In the genomic region with DNA sequence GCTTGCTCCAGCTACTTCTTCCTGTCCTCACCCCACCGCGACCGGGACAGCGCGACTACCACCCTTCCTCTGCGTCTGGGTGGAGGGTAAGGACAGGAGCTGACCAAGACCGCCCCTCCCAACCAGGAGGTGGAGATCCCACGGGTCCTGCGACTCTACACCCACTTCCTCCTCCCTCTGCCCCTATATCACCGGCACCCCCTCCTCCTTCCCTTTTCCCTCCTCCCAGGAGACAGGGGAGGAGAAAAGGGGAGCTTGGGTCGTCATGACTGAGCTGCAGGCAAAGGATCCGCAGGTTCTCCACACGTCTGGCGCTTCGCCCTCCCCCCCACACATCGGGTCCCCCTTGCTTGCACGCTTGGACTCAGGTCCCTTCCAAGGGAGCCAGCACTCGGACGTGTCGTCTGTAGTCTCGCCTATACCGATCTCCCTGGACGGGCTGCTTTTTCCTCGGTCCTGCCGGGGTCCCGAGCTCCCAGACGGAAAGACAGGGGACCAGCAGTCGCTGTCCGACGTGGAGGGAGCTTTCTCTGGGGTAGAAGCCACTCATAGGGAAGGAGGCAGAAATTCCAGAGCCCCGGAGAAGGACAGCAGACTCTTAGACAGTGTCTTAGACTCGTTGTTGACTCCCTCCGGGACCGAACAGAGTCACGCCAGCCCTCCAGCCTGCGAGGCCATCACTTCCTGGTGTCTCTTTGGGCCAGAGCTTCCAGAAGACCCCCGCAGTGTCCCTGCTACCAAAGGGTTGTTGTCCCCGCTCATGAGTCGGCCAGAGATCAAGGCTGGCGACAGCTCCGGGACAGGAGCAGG, we compare ENCODE assay signal across 9 mouse cellular contexts. TPM values are rescaled to one million over a fixed set of nuclear protein-coding genes. Genes with fewer than 3 reads are reported as not detected.
DNase-seq lines count a peak whose midpoint lies in the region; ATAC-seq lines count a peak whose summit lies in the region.
"Had no signal": no experiment of that assay in that cellular context is flagged by ENCODE, and none has a peak within 500 bp of the region (broad histone marks: within the 10 kb centered on the region; RNA-seq: fewer than 3 reads in every experiment).

No protein-coding gene starts in this region.

- H3K27me3 ChIP-seq in forebrain, embryonic 14.5 days (replicated peaks; ENCODE audit: control insufficient read depth, insufficient read depth, low read length) = peaks cover 17% of the 10 kb centered on the region; the same call in 1 of the 2 replicates
- H3K27me3 ChIP-seq in liver, embryonic 11.5 days (replicated peaks; ENCODE audit: control insufficient read depth, insufficient read depth, low read length) = peaks cover 43% of the 10 kb centered on the region
- peaks cover 4% of the 10 kb centered on the region; the same call in 1 of the 2 replicates for H3K27me3 ChIP-seq in midbrain, embryonic 16.5 days (ENCODE audit: control insufficient read depth, insufficient read depth, low read depth, low read length)

- H3K4me2 ChIP-seq in forebrain, embryonic 14.5 days (ENCODE audit: low read length) = peak overlapping the region; percentile 97
- peak overlapping the region; percentile 78 for H3K4me2 ChIP-seq in liver, embryonic 11.5 days
- H3K4me2 ChIP-seq in midbrain, embryonic 16.5 days (ENCODE audit: low read length) = peak overlapping the region; percentile 89

- ATAC-seq in frontal cortex, adult (ENCODE audit: low TSS enrichment) = peak; percentile 20
- peak; percentile 29; the same call in 1 of the 2 replicates for ATAC-seq in forebrain, embryonic 14.5 days
- ATAC-seq in liver, embryonic 11.5 days (replicated peaks; ENCODE audit: low FRiP score) = peak; percentile 61
- ATAC-seq in midbrain, embryonic 16.5 days = peak; percentile 14

- H3K27ac ChIP-seq in forebrain, embryonic 14.5 days (ENCODE audit: low read depth, low read length) = no peak overlapping the region
- no peak overlapping the region for H3K27ac ChIP-seq in liver, embryonic 11.5 days (ENCODE audit: low read depth, low read length)
- no peak overlapping the region for H3K27ac ChIP-seq in midbrain, embryonic 16.5 days (ENCODE audit: low read length)

- no peaks in the 10 kb centered on the region for H3K4me1 ChIP-seq in forebrain, embryonic 14.5 days (ENCODE audit: control insufficient read depth, insufficient read depth, low read length)
- H3K4me1 ChIP-seq in liver, embryonic 11.5 days (replicated peaks; ENCODE audit: control insufficient read depth, insufficient read depth, low read length) = no peaks in the 10 kb centered on the region; the same call in 1 of the 2 replicates
- peaks cover 15% of the 10 kb centered on the region for H3K4me1 ChIP-seq in midbrain, embryonic 16.5 days (ENCODE audit: control insufficient read depth, insufficient read depth, low read length)

- under 1% methylated on average over 41 of the region's 41 CpGs for WGBS in forebrain, embryonic 14.5 days
- WGBS in liver, embryonic 11.5 days = 1% methylated on average over 41 of the region's 41 CpGs
- under 1% methylated on average over 41 of the region's 41 CpGs for WGBS in midbrain, embryonic 16.5 days

- H3K36me3 ChIP-seq in forebrain, embryonic 14.5 days (ENCODE audit: control insufficient read depth, insufficient read depth, low read length) = no peaks in the 10 kb centered on the region
- H3K36me3 ChIP-seq in liver, embryonic 11.5 days (ENCODE audit: control insufficient read depth, insufficient read depth, low read length) = no peaks in the 10 kb centered on the region
- no peaks in the 10 kb centered on the region for H3K36me3 ChIP-seq in midbrain, embryonic 16.5 days (ENCODE audit: control insufficient read depth, insufficient read depth, low read length)

- peak overlapping the region; percentile 57 for H3K4me3 ChIP-seq in forebrain, embryonic 14.5 days (ENCODE audit: low read depth, low read length)
- H3K4me3 ChIP-seq in liver, embryonic 11.5 days (ENCODE audit: low read depth, low read length) = peak overlapping the region; percentile 50
- H3K4me3 ChIP-seq in midbrain, embryonic 16.5 days (ENCODE audit: low read depth, low read length) = peak overlapping the region; percentile 82

- DNase-seq in frontal cortex, adult 2 months (ENCODE audit: extremely low spot score in 1 of 2, low spot score in 1 of 2) = no peak
- peak; percentile 4 to 6 for DNase-seq in adrenal gland, postnatal 36 days
- DNase-seq in forebrain, embryonic 14.5 days (ENCODE audit: low spot score) = peak; percentile 30
- peak; percentile 19 to 25 for DNase-seq in kidney, adult 8-10 months
- DNase-seq in liver, embryonic 11.5 days (ENCODE audit: low spot score) = peak; percentile 39
- peak; percentile 0 to 3 for DNase-seq in urinary bladder, postnatal 36 days (ENCODE audit: low spot score in 2 of 2)

- H3K9me3 ChIP-seq in forebrain, embryonic 14.5 days (replicated peaks; ENCODE audit: control insufficient read depth, low read length) = no peaks in the 10 kb centered on the region
- H3K9me3 ChIP-seq in liver, embryonic 11.5 days (ENCODE audit: control insufficient read depth, low read length) = no peaks in the 10 kb centered on the region
- no peaks in the 10 kb centered on the region for H3K9me3 ChIP-seq in midbrain, embryonic 16.5 days (replicated peaks; ENCODE audit: control insufficient read depth, low read length, poor library complexity, severe bottlenecking)

- H3K9ac ChIP-seq in forebrain, embryonic 14.5 days (ENCODE audit: low read length) = peak overlapping the region; percentile 70; the same call in 1 of the 2 replicates
- H3K9ac ChIP-seq in liver, embryonic 11.5 days (ENCODE audit: low read depth, low read length) = no peak overlapping the region
- H3K9ac ChIP-seq in midbrain, embryonic 16.5 days (ENCODE audit: low read depth, low read length) = peak overlapping the region; percentile 92

RNA-seq across cellular contexts. Expression of gene Pgr, which starts 0.8 kb away (rescaled TPM):
- 3.5 and 3.6 TPM in 2 replicates for polyA plus RNA-seq in frontal cortex, adult 2 months (2012; rRNA removed)
- under 1 TPM; 0.07 to 0.13 TPM for total RNA-seq in adrenal gland, postnatal 36 days (2021)
- 0.47 and 0.78 TPM in 2 replicates for polyA plus RNA-seq in forebrain, embryonic 14.5 days (2014; fragmentation: Nextera tagmentation; extraction: Ambion mirVana)
- 0.03 and 0.04 TPM in 2 replicates for polyA plus RNA-seq in liver, embryonic 11.5 days (2014; fragmentation: Nextera tagmentation; extraction: Ambion mirVana)
- 3.8 and 4.4 TPM in 2 replicates for polyA plus RNA-seq in midbrain, embryonic 16.5 days (2015; fragmentation: Nextera tagmentation; extraction: Ambion mirVana)
- polyA plus RNA-seq: C2C12 had no signal

Comparison
In these comparisons a context has a peak if more than half of its experiments do, and no peak if none do; other contexts are left out.
1. DNase-seq: peak in adrenal gland, postnatal 36 days (2 of 2), forebrain, embryonic 14.5 days (single experiment), kidney, adult 8-10 months (2 of 2), liver, embryonic 11.5 days (single experiment) and urinary bladder, postnatal 36 days (2 of 2); none in frontal cortex, adult 2 months (0 of 2).
2. Peak in every context shown above with its lines, with median percentiles within 50 percentile points of each other: ATAC-seq, H3K4me2 ChIP-seq and H3K4me3 ChIP-seq.